Mouse (Mus musculus): ENCODE data around the gene Vdac1. TPM values are rescaled to one million over a fixed set of nuclear protein-coding genes. Genes with fewer than 3 reads are reported as not detected.

The Vdac1 gene
- polyA plus RNA-seq, 1 experiment, result 341 TPM

- 68% methylated on average over 10 of the region's 10 CpGs for WGBS
Observed at GRCm38 (mm10) chr11:52337651-52338295, 22.9 kb upstream of the Vdac1 start.

GRCm38 (mm10) chr11:52338351-52338750, 22.3 kb upstream of the Vdac1 start:
- no peak for DNase-seq
- Histone ChIP-seq H3K36me3 (ENCODE audit: control insufficient read depth, insufficient read depth, low read length) (no peaks in the 10 kb centered on the region), H3K27ac (ENCODE audit: insufficient read depth, low read depth, low read length) (no peak overlapping the region), H3K27me3 (replicated peaks; ENCODE audit: control insufficient read depth, insufficient read depth, low read length) (no peaks in the 10 kb centered on the region), H3K4me1 (ENCODE audit: control insufficient read depth, insufficient read depth, low read length) (0 out of 2 replicates have a peak, but pooled peaks cover 2% of the 10 kb centered on the region), H3K4me3 (ENCODE audit: insufficient read depth, low read depth, low read length) (no peak overlapping the region)
- WGBS, result 70% methylated on average over 3 of the region's 3 CpGs
- no peak for TF ChIP-seq POLR2A (IDR thresholded peaks at IDR 0.05; ENCODE audit: low read depth, low read length)
- TF ChIP-seq CTCF (conservative IDR thresholded peaks at IDR 0.05; ENCODE audit: insufficient read depth, insufficient read length, low read depth, low read length), result no peak

More at GRCm38 (mm10) chr11:52337651-52338295, 22.9 kb upstream of the Vdac1 start:
- H3K27me3 ChIP-seq (replicated peaks; ENCODE audit: control insufficient read depth, insufficient read depth, low read length), result no peaks in the 10 kb centered on the region
- no peaks in the 10 kb centered on the region for H3K36me3 ChIP-seq (ENCODE audit: control insufficient read depth, insufficient read depth, low read length)
- H3K4me3 ChIP-seq (ENCODE audit: insufficient read depth, low read depth, low read length), result no peak overlapping the region
- no peak overlapping the region for H3K27ac ChIP-seq (ENCODE audit: insufficient read depth, low read depth, low read length)
- TF ChIP-seq CTCF (conservative IDR thresholded peaks at IDR 0.05; ENCODE audit: insufficient read depth, insufficient read length, low read depth, low read length) (no peak), POLR2A (IDR thresholded peaks at IDR 0.05; ENCODE audit: low read depth, low read length) (no peak)
- 0 out of 2 replicates have a peak, but pooled peaks cover 7% of the 10 kb centered on the region for H3K4me1 ChIP-seq (ENCODE audit: control insufficient read depth, insufficient read depth, low read length)
- DNase-seq, result peak; percentile 23

- no peaks in the 10 kb centered on the region for H3K27me3 ChIP-seq (replicated peaks; ENCODE audit: control insufficient read depth, insufficient read depth, low read length)
- TF ChIP-seq POLR2A (IDR thresholded peaks at IDR 0.05; ENCODE audit: low read depth, low read length), result no peak
- no peak for TF ChIP-seq CTCF (conservative IDR thresholded peaks at IDR 0.05; ENCODE audit: insufficient read depth, insufficient read length, low read depth, low read length)
- H3K27ac ChIP-seq (ENCODE audit: insufficient read depth, low read depth, low read length), result no peak overlapping the region
- H3K36me3 ChIP-seq (ENCODE audit: control insufficient read depth, insufficient read depth, low read length), result no peaks in the 10 kb centered on the region
- no peak for DNase-seq
- H3K4me1 ChIP-seq (ENCODE audit: control insufficient read depth, insufficient read depth, low read length), result no peaks in the 10 kb centered on the region
- H3K4me3 ChIP-seq (ENCODE audit: insufficient read depth, low read depth, low read length), result no peak overlapping the region
- WGBS, result 95% methylated on average over 4 of the region's 4 CpGs
Observed at GRCm38 (mm10) chr11:52339098-52339497, 21.6 kb upstream of the Vdac1 start.

- whole genome bisulfite sequencing, result 90% methylated on average over 12 of the region's 12 CpGs
- H3K27me3 ChIP-seq (replicated peaks; ENCODE audit: control insufficient read depth, insufficient read depth, low read length), result no peaks in the 10 kb centered on the region
- no peaks in the 10 kb centered on the region for H3K36me3 ChIP-seq (ENCODE audit: control insufficient read depth, insufficient read depth, low read length)
- no peaks in the 10 kb centered on the region for H3K4me1 ChIP-seq (ENCODE audit: control insufficient read depth, insufficient read depth, low read length)
- no peak overlapping the region for H3K27ac ChIP-seq (ENCODE audit: insufficient read depth, low read depth, low read length)
- H3K4me3 ChIP-seq (ENCODE audit: insufficient read depth, low read depth, low read length), result no peak overlapping the region
- no peak for DNase-seq
- no peak for TF ChIP-seq CTCF (conservative IDR thresholded peaks at IDR 0.05; ENCODE audit: insufficient read depth, insufficient read length, low read depth, low read length)
- TF ChIP-seq POLR2A (IDR thresholded peaks at IDR 0.05; ENCODE audit: low read depth, low read length), result no peak
Observed at GRCm38 (mm10) chr11:52339512-52339911, 21.1 kb upstream of the Vdac1 start.

- H3K4me3 ChIP-seq (ENCODE audit: insufficient read depth, low read depth, low read length), result no peak overlapping the region
- DNase-seq, result no peak
- no peak overlapping the region for H3K27ac ChIP-seq (ENCODE audit: insufficient read depth, low read depth, low read length)
- H3K27me3 ChIP-seq (replicated peaks; ENCODE audit: control insufficient read depth, insufficient read depth, low read length), result no peaks in the 10 kb centered on the region
- no peaks in the 10 kb centered on the region for H3K4me1 ChIP-seq (ENCODE audit: control insufficient read depth, insufficient read depth, low read length)
- no peaks in the 10 kb centered on the region for H3K36me3 ChIP-seq (ENCODE audit: control insufficient read depth, insufficient read depth, low read length)
- TF ChIP-seq POLR2A (IDR thresholded peaks at IDR 0.05; ENCODE audit: low read depth, low read length) (no peak), CTCF (conservative IDR thresholded peaks at IDR 0.05; ENCODE audit: insufficient read depth, insufficient read length, low read depth, low read length) (no peak)
- 91% methylated on average over 12 of the region's 12 CpGs for WGBS
Observed at GRCm38 (mm10) chr11:52340123-52340864, 20.4 kb upstream of the Vdac1 start.

- 74% methylated on average over 9 of the region's 9 CpGs for WGBS
- Histone ChIP-seq H3K27ac (ENCODE audit: insufficient read depth, low read depth, low read length) (no peak overlapping the region), H3K27me3 (replicated peaks; ENCODE audit: control insufficient read depth, insufficient read depth, low read length) (no peaks in the 10 kb centered on the region), H3K4me3 (ENCODE audit: insufficient read depth, low read depth, low read length) (no peak overlapping the region), H3K4me1 (ENCODE audit: control insufficient read depth, insufficient read depth, low read length) (peaks cover under 1% of the 10 kb centered on the region; the same call in 1 of the 2 replicates), H3K36me3 (ENCODE audit: control insufficient read depth, insufficient read depth, low read length) (no peaks in the 10 kb centered on the region)
- no peak for TF ChIP-seq POLR2A (IDR thresholded peaks at IDR 0.05; ENCODE audit: low read depth, low read length)
- no peak for TF ChIP-seq CTCF (conservative IDR thresholded peaks at IDR 0.05; ENCODE audit: insufficient read depth, insufficient read length, low read depth, low read length)
- DNase-seq, result no peak
Observed at GRCm38 (mm10) chr11:52341001-52341400, 19.7 kb upstream of the Vdac1 start.

- H3K27me3 ChIP-seq (replicated peaks; ENCODE audit: control insufficient read depth, insufficient read depth, low read length), result no peaks in the 10 kb centered on the region
- peaks cover 2% of the 10 kb centered on the region; the same call in 1 of the 2 replicates for H3K4me1 ChIP-seq (ENCODE audit: control insufficient read depth, insufficient read depth, low read length)
- no peaks in the 10 kb centered on the region for H3K36me3 ChIP-seq (ENCODE audit: control insufficient read depth, insufficient read depth, low read length)
- no peak for DNase-seq
- no peak overlapping the region for H3K27ac ChIP-seq (ENCODE audit: insufficient read depth, low read depth, low read length)
- no peak overlapping the region for H3K4me3 ChIP-seq (ENCODE audit: insufficient read depth, low read depth, low read length)
- TF ChIP-seq CTCF (conservative IDR thresholded peaks at IDR 0.05; ENCODE audit: insufficient read depth, insufficient read length, low read depth, low read length) (no peak), POLR2A (IDR thresholded peaks at IDR 0.05; ENCODE audit: low read depth, low read length) (no peak)
- WGBS, result 81% methylated on average over 5 of the region's 5 CpGs
Observed at GRCm38 (mm10) chr11:52341476-52341875, 19.2 kb upstream of the Vdac1 start.
